Mouse (Mus musculus): ENCODE measurements around the gene Abcb6. TPM values are rescaled to one million over a fixed set of nuclear protein-coding genes. Genes with fewer than 3 reads are reported as not detected.
A peak's percentile ranks its signal among the peaks of the same experiment; 100 is the strongest.

The Abcb6 gene
- polyA plus RNA-seq, 1 experiment from 2014 or later = 86.2 TPM

GRCm38 (mm10) chr1:75168093-75168471 lies 12.1 kb downstream of the Abcb6 start:
- peak overlapping the region; percentile 82 for H3K4me2 ChIP-seq
- peak overlapping the region; percentile 97 for H3K27ac ChIP-seq
- ATAC-seq = peak; percentile 30
- no peaks in the 10 kb centered on the region for H3K9me3 ChIP-seq (replicated peaks)
- peaks cover 33% of the 10 kb centered on the region for H3K4me1 ChIP-seq
- peaks cover 36% of the 10 kb centered on the region for H3K36me3 ChIP-seq
- H3K9ac ChIP-seq = peak overlapping the region; percentile 87
- no peaks in the 10 kb centered on the region for H3K27me3 ChIP-seq (replicated peaks)
- 10% methylated on average over 7 of the region's 7 CpGs for WGBS (ENCODE audit: insufficient replicate concordance)
- H3K4me3 ChIP-seq = peak overlapping the region; percentile 83

GRCm38 (mm10) chr1:75160256-75160617 lies 20.0 kb downstream of the Abcb6 start:
- no peaks in the 10 kb centered on the region for H3K9me3 ChIP-seq (replicated peaks)
- peak; percentile 68 for ATAC-seq
- H3K36me3 ChIP-seq = no peaks in the 10 kb centered on the region
- 0 out of 2 replicates have a peak overlapping the region, but pooled peaks have one; percentile 6 for H3K4me3 ChIP-seq
- H3K4me2 ChIP-seq = peak overlapping the region; percentile 44
- WGBS (ENCODE audit: insufficient replicate concordance) = 36% methylated on average over 4 of the region's 4 CpGs
- no peaks in the 10 kb centered on the region for H3K27me3 ChIP-seq (replicated peaks)
- H3K9ac ChIP-seq = peak overlapping the region; percentile 40
- peaks cover 45% of the 10 kb centered on the region for H3K4me1 ChIP-seq
- H3K27ac ChIP-seq = peak overlapping the region; percentile 93

DNA sequence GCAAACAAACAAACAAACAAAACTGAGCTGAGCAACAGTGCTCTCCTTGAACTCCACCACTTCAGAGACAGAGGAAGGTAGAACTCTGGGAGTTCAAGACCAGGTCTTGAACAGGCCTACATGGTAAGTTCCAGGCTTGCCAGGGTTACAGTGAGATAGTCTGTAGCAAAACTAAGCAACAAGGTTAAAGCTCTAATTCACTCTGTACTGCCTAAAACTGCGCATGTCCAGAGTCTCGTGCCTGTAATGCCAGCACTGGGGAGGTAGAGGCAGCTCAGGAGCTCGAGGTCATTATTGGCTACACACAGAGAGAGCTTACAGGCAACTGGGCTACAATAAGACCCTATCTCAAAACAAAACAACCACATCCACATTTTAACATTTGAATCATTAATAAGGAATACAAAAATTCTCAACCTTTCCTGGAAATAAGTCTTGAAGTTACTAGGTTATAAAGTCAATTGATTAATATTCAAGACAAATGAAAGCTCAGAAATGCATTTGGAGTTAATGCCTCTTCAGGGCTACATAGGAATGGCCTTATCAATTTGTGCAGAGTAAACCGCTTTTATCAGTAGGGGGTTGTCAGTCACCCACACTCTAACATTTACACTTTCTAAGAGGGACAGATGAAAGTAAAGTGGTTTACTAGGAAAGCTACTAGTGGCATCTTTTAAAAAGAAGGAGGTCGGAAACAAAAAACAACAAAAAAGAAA lies 20.5 kb downstream of the Abcb6 start:
- Histone ChIP-seq H3K9me3 (replicated peaks) (no peaks in the 10 kb centered on the region), H3K9ac (peak overlapping the region; percentile 50; the same call in 1 of the 2 replicates), H3K27ac (peak overlapping the region; percentile 93), H3K27me3 (replicated peaks) (no peaks in the 10 kb centered on the region), H3K36me3 (no peaks in the 10 kb centered on the region), H3K4me3 (no peak overlapping the region), H3K4me1 (peaks cover 50% of the 10 kb centered on the region), H3K4me2 (peak overlapping the region; percentile 44)
- ATAC-seq = peak; percentile 94
- WGBS (ENCODE audit: insufficient replicate concordance) = 27% methylated on average over 5 of the region's 5 CpGs

- ATAC-seq = no peak
- H3K4me2 ChIP-seq = no peak overlapping the region
- H3K4me1 ChIP-seq = peaks cover 50% of the 10 kb centered on the region
- H3K4me3 ChIP-seq = no peak overlapping the region
- no peaks in the 10 kb centered on the region for H3K9me3 ChIP-seq (replicated peaks)
- no peaks in the 10 kb centered on the region for H3K27me3 ChIP-seq (replicated peaks)
- peak overlapping the region; percentile 50; the same call in 1 of the 2 replicates for H3K9ac ChIP-seq
- H3K27ac ChIP-seq = peak overlapping the region; percentile 93
- no peaks in the 10 kb centered on the region for H3K36me3 ChIP-seq
These were observed 21.2 kb downstream of the Abcb6 start for GRCm38 (mm10) chr1:75158990-75159389.

- ATAC-seq = no peak
- 30% methylated on average over 3 of the region's 3 CpGs for WGBS (ENCODE audit: insufficient replicate concordance)
- H3K4me1 ChIP-seq = peaks cover 44% of the 10 kb centered on the region
- H3K4me3 ChIP-seq = no peak overlapping the region
- no peak overlapping the region for H3K4me2 ChIP-seq
- H3K9ac ChIP-seq = no peak overlapping the region
- no peaks in the 10 kb centered on the region for H3K36me3 ChIP-seq
- H3K9me3 ChIP-seq (replicated peaks) = no peaks in the 10 kb centered on the region
- H3K27ac ChIP-seq = no peak overlapping the region
- H3K27me3 ChIP-seq (replicated peaks) = no peaks in the 10 kb centered on the region
These were observed 24.4 kb downstream of the Abcb6 start for GRCm38 (mm10) chr1:75155837-75156236.

DNA sequence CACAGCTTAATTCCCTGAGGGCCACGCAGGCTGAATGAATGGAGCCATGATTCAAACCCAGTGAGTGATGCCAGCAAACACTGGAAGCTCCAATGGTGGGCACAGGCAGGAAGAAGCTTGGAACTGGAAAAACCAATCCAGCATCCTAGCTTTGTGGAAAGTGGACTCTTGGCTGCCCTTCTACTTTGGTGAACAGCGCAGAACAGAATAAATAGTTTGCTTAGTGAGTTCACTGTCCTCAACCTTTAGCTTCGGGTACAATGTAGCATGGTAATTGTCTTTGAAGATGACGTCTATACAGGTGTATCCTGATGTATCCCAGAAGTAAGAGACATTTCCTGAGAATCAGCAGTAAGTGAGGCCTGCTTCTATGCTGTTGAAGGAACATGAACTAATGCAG lies 31.5 kb downstream of the Abcb6 start:
- 86% methylated on average over 4 of the region's 4 CpGs for WGBS (ENCODE audit: insufficient replicate concordance)
- no peak for ATAC-seq
- no peak overlapping the region for H3K4me3 ChIP-seq
- H3K36me3 ChIP-seq = peaks cover 65% of the 10 kb centered on the region
- H3K9me3 ChIP-seq (replicated peaks) = no peaks in the 10 kb centered on the region
- H3K9ac ChIP-seq = no peak overlapping the region
- H3K27ac ChIP-seq = no peak overlapping the region
- H3K4me2 ChIP-seq = no peak overlapping the region
- H3K27me3 ChIP-seq (replicated peaks) = no peaks in the 10 kb centered on the region
- peaks cover 43% of the 10 kb centered on the region for H3K4me1 ChIP-seq

- Histone ChIP-seq H3K27me3 (replicated peaks) (no peaks in the 10 kb centered on the region), H3K9ac (peak overlapping the region; percentile 45; the same call in 1 of the 2 replicates), H3K4me1 (peaks cover 45% of the 10 kb centered on the region), H3K36me3 (peaks cover 65% of the 10 kb centered on the region), H3K4me3 (no peak overlapping the region), H3K27ac (peak overlapping the region; percentile 99), H3K9me3 (replicated peaks) (no peaks in the 10 kb centered on the region), H3K4me2 (0 out of 2 replicates have a peak overlapping the region, but pooled peaks have one; percentile 88)
- 81% methylated on average over 7 of the region's 7 CpGs for WGBS (ENCODE audit: insufficient replicate concordance)
- ATAC-seq = no peak
These were observed 32.6 kb downstream of the Abcb6 start for GRCm38 (mm10) chr1:75147411-75148135.

DNA sequence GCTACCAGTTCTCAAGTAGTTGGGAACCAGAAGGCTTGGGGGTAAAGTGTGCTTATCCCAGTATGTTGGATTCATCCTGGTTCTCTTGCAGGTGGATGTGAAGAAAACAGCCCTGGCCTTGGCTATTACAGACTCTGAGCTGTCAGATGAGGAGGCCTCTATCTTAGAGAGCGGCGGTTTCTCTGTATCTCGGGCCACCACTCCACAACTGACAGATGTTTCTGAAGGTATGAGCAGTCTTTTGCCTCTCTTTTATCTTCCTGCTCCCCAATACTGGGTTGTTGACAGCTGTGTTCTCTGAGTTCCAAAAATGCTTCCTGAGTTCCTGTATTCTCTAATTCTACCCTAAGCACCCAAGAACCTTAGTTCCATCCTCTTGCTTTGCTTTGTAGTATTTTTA lies 34.6 kb downstream of the Abcb6 start:
- H3K4me1 ChIP-seq = peaks cover 51% of the 10 kb centered on the region
- H3K36me3 ChIP-seq = peaks cover 65% of the 10 kb centered on the region
- ATAC-seq = peak; percentile 23; the same call in 1 of the 2 replicates
- WGBS (ENCODE audit: insufficient replicate concordance) = 35% methylated on average over 3 of the region's 3 CpGs
- H3K4me3 ChIP-seq = peak overlapping the region; percentile 81
- peak overlapping the region; percentile 88 for H3K4me2 ChIP-seq
- H3K27ac ChIP-seq = peak overlapping the region; percentile 99
- no peaks in the 10 kb centered on the region for H3K27me3 ChIP-seq (replicated peaks)
- H3K9ac ChIP-seq = peak overlapping the region; percentile 92; the same call in 1 of the 2 replicates
- H3K9me3 ChIP-seq (replicated peaks) = no peaks in the 10 kb centered on the region

- Histone ChIP-seq H3K9me3 (replicated peaks) (no peaks in the 10 kb centered on the region), H3K27me3 (replicated peaks) (no peaks in the 10 kb centered on the region), H3K27ac (peak within 1 kb of the TSS; percentile 99), H3K4me1 (peaks cover 77% of the 10 kb centered on the region), H3K4me2 (peak within 1 kb of the TSS; percentile 88), H3K9ac (peak within 1 kb of the TSS; percentile 92), H3K36me3 (peaks cover 66% of the 10 kb centered on the region), H3K4me3 (peak within 1 kb of the TSS; percentile 81)
- peak; percentile 77 for ATAC-seq
- WGBS (ENCODE audit: insufficient replicate concordance) = 1% methylated on average over 68 of the region's 91 CpGs
These were observed 37.6 kb downstream of the Abcb6 start, which contains the start of the genes Cnppd1 and Retreg2 for GRCm38 (mm10) chr1:75142301-75143261. Cnppd1 (minus strand) TSS chr1:75142711. Retreg2 (plus strand) TSS chr1:75142778.

DNA sequence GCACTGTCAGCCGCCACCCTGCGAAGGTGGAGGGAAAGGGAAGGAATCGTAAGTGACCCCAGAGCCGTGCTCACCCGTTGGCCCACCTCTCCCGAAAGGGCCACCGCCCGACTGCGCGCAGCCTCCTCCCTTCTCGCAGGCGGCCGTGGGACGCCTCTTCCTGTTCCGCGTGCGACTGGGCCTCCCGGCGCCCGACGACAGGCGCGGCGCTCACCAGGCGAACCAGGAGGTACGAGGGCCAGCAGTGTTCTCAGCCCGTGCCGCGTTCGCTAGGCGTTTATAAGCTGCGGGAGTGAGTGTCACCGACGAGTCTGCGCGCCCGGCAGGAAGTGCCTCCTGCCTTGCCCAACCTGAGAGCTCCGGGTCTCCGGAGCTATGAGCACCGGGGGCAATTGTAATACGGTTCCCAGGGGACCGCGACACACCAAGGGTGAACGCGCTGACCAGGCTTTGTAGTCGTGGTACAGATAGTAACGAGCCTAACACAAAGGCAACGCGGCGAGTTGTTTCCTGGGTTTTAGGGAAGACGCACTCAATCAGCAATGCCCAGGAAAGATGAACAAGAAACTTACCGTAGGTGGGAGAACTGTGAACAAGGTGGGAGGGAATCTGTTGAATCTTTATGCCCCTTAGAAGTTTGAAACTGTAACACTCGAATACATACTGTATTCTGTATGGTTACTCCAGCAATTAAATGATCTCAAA lies 38.6 kb downstream of the Abcb6 start:
- ATAC-seq = peak; percentile 56
- WGBS (ENCODE audit: insufficient replicate concordance) = under 1% methylated on average over 53 of the region's 53 CpGs

More for the DNA sequence above, 38.6 kb downstream of the Abcb6 start:
- no peaks in the 10 kb centered on the region for H3K9me3 ChIP-seq (replicated peaks)
- H3K36me3 ChIP-seq = peaks cover 66% of the 10 kb centered on the region
- H3K27me3 ChIP-seq (replicated peaks) = no peaks in the 10 kb centered on the region
- peak overlapping the region; percentile 88 for H3K4me2 ChIP-seq
- H3K4me1 ChIP-seq = peaks cover 77% of the 10 kb centered on the region
- peak overlapping the region; percentile 81 for H3K4me3 ChIP-seq
- peak overlapping the region; percentile 99 for H3K27ac ChIP-seq
- H3K9ac ChIP-seq = peak overlapping the region; percentile 92

Data from liver, embryonic 12.5 days (tissue).